Mouse (Mus musculus) adrenal gland, adult (tissue): ENCODE measurements at regions not wholly inside any gene's neighbourhood (a gene's known extent, or its start where the extent isn't known, plus 50 kb on each side); places are given as distances from the start of the nearest gene placed in this dataset.

ENCODE experiments used
- DNase-seq, 2 experiments: peaks; one replicate each; pipeline ENCODE4 v3.0.0; 2022 to 2023; ENCODE audit warnings: low spot score in 1 of 2; ENCODE audit not compliant: inconsistent age in 2 of 2

DNA sequence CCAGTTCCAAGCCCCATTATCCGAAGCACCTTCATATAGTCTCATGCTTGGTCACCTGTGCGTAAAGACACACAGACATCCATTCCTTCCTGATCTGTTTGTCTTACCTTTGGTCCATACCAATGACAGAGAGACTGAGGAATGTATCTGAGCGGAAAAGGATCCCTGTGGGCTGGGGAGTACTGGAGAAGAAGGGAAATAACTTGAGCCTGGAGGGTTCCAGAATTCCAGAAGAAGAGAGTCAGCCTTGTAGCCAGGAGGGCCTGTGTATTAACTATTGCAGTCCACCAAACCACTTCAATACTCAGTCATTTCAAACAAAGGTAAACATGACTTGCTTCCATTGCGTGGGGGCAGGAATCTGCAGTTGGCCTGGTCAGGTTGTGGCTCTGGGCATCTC, 51.0 kb upstream of the Rybp start:
- DNase-seq, result no peak
